Mouse (Mus musculus) midbrain, embryonic 11.5 days (tissue): Measurements from ENCODE around the gene Pgls. TPM values are rescaled to one million over a fixed set of nuclear protein-coding genes. Genes with fewer than 3 reads are reported as not detected.

Experiments
- ATAC-seq: fragments of 200-750 bp; cut with Nextera tagmentation; 2 replicates; pipeline ENCODE4 v1.8.0; 2017; ENCODE audit warnings: moderate TSS enrichment, moderate library complexity; ENCODE audit not compliant: low FRiP score
- DNase-seq: peaks from one replicate; pipeline ENCODE4 v3.0.0; 2015; ENCODE audit warnings: low spot score; ENCODE audit errors: missing footprints
- H3K27ac ChIP-seq: fragments of 300-500 bp; sonication (generic); 2 replicates; pipeline ENCODE4 v1.5.1; 2014; ENCODE audit warnings: low read depth, low read length
- H3K27me3 ChIP-seq: fragments of 300-500 bp; sonication (generic); 2 replicates; pipeline ENCODE4 v1.6.1; 2014; ENCODE audit warnings: mild to moderate bottlenecking, low read length, moderate library complexity, mixed read lengths; ENCODE audit not compliant: control insufficient read depth, insufficient read depth
- H3K36me3 ChIP-seq: fragments of 300-500 bp; sonication (generic); 2 replicates; pipeline ENCODE4 v1.6.1; 2014; ENCODE audit warnings: mild to moderate bottlenecking, low read length, moderate library complexity, mixed read lengths; ENCODE audit not compliant: control insufficient read depth, insufficient read depth
- H3K4me1 ChIP-seq: fragments of 300-500 bp; sonication (generic); 2 replicates; pipeline ENCODE4 v1.6.1; 2014; ENCODE audit warnings: low read length; ENCODE audit not compliant: control insufficient read depth, insufficient read depth
- H3K4me2 ChIP-seq: fragments of 300-500 bp; sonication (generic); 2 replicates; pipeline ENCODE4 v1.6.1; 2014; ENCODE audit warnings: mild to moderate bottlenecking, moderate library complexity
- H3K4me3 ChIP-seq: fragments of 300-500 bp; sonication (generic); 2 replicates; pipeline ENCODE4 v1.5.1; 2014; ENCODE audit warnings: low read depth, low read length
- H3K9ac ChIP-seq: fragments of 300-500 bp; sonication (generic); 2 replicates; pipeline ENCODE4 v1.6.1; 2014; ENCODE audit warnings: low read length
- H3K9me3 ChIP-seq: fragments of 300-500 bp; sonication (generic); 2 replicates; pipeline ENCODE4 v1.6.1; 2016; ENCODE audit warnings: low read length; ENCODE audit not compliant: control insufficient read depth
- WGBS: fragments of 180-500 bp; shearing (Covaris S2); extraction: QIAGEN DNeasy Blood & Tissue Kit; methylation state at CpG from one replicate; pipeline ENCODE4 v1.1.7; 2014; 5-methylcytosine and 5-hydroxymethylcytosine counted together
- microRNA-seq: library from miRNA; unstranded; fragments of <30 nt; microRNA quantifications from one replicate; pipeline ENCODE4, GENCODE M21; 2017
- polyA plus RNA-seq: library from polyadenylated mRNA; unstranded; fragments of >200 nt; fragmentation: Nextera tagmentation; extraction: Ambion mirVana; gene quantifications from 2 replicates; pipeline ENCODE4 v1.2.1, GENCODE M21; 2014

The Pgls gene
- polyA plus RNA-seq, 1 experiment from 2014 or later, result 234 TPM

DNA sequence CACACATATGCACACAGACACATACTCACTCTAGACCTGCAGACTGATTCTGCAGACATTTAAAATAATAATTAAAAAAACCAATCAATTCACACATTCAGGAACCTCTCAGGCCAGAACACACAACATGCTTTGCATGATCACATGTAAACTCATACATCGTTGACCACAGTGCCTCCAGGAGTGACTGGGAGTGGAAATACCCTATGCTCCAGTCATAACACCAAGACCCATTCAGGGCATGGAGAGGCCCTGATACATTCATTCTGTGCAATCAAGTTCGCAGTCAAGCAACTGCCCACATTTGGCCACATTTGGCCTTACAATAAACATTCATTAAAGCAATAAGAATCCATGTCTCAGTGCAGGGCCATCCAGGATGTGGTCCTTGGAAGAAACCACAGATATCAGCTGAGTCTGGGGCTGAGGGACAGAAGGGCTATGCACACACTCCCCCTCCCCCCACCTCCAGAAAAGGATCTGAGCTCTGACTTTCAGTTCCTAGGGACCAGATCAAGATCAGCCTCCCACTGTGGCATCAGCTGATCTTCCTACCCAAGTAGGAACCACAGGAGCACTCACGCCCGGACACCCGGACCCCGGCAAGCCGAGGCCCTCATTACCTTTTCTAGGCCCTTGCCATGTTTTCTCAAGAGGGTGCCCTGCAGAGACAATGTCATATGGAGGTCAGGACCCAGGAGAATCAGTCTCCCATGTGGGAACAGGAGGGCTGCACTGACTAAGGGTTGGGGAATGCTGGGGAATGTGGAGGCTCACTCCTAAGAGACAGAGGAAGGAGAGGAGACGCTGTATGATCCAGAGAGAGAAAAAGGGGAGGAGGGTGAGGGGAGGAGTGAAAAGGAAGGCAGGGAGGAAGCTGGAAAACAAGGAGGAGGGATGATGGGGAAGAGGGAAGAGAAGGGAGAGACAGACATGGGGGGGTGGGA lies 45.4 kb downstream of the Pgls start:
- H3K27ac ChIP-seq, result no peak overlapping the region
- H3K27me3 ChIP-seq, result peaks cover 18% of the 10 kb centered on the region; the same call in 1 of the 2 replicates
- DNase-seq, result no peak
- H3K9ac ChIP-seq, result no peak overlapping the region
- no peak overlapping the region for H3K4me2 ChIP-seq
- peaks cover 6% of the 10 kb centered on the region; the same call in 1 of the 2 replicates for H3K9me3 ChIP-seq
- H3K36me3 ChIP-seq, result no peaks in the 10 kb centered on the region
- no peak overlapping the region for H3K4me3 ChIP-seq
- 60% methylated on average over 8 of the region's 8 CpGs for WGBS
- H3K4me1 ChIP-seq, result no peaks in the 10 kb centered on the region
- no peak for ATAC-seq

GRCm38 (mm10) chr8:71638321-71638720 lies 46.3 kb downstream of the Pgls start:
- Histone ChIP-seq H3K4me1 (no peaks in the 10 kb centered on the region), H3K9ac (no peak overlapping the region), H3K4me2 (no peak overlapping the region), H3K4me3 (no peak overlapping the region), H3K36me3 (no peaks in the 10 kb centered on the region), H3K9me3 (no peaks in the 10 kb centered on the region), H3K27me3 (peaks cover 13% of the 10 kb centered on the region; the same call in 1 of the 2 replicates), H3K27ac (no peak overlapping the region)
- ATAC-seq (no peak), DNase-seq (no peak)
- WGBS, result 72% methylated on average over 6 of the region's 6 CpGs

DNA sequence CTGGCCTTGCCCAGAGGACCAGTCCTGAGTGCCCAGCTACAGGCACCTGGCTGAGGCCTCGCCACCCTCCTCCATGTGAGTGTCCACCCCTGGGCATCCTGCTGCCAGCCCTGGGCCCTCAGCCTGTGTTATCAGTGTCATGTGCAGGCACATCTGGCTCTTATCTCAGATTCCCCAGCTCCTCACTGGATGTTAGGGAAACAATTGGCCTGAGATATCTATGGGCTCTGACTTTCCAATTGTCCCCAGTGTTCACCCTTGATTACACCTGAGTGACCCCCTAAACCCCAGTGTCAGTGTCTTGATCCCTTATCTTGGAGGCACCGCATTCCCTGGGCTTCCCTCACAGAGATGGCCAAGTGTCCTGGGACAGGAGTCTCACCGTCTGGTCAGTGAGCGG lies 47.3 kb downstream of the Pgls start:
- Histone ChIP-seq H3K4me1 (no peaks in the 10 kb centered on the region), H3K4me2 (no peak overlapping the region), H3K27me3 (peaks cover 4% of the 10 kb centered on the region; the same call in 1 of the 2 replicates), H3K9ac (no peak overlapping the region), H3K9me3 (no peaks in the 10 kb centered on the region), H3K27ac (no peak overlapping the region), H3K4me3 (no peak overlapping the region), H3K36me3 (no peaks in the 10 kb centered on the region)
- 87% methylated on average over 4 of the region's 4 CpGs for WGBS
- no peak for ATAC-seq
- no peak for DNase-seq

DNA sequence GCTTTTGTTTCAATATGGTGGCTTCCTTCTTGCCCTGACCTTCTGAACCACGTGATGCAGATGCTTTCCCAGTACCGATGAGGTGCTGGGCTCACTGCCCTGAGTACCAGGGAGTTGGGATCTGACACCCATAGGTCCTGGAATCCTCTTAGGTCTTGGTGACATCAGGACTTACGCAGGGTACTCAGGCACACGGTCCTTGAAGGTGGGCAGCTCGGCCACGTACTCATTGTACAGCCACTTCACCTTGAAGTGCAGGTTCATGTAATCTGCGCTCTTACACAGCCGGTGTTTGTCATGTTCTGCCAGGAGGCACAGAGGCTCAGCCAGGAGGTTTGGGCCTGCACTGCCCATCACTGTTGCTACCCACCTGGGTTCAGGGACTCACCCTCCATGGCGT lies 53.5 kb downstream of the Pgls start:
- H3K27ac ChIP-seq, result no peak overlapping the region
- H3K4me3 ChIP-seq, result no peak overlapping the region
- H3K4me2 ChIP-seq, result no peak overlapping the region
- H3K9ac ChIP-seq, result no peak overlapping the region
- no peaks in the 10 kb centered on the region for H3K36me3 ChIP-seq
- H3K4me1 ChIP-seq, result no peaks in the 10 kb centered on the region
- 84% methylated on average over 9 of the region's 9 CpGs for WGBS
- DNase-seq, result no peak
- ATAC-seq, result no peak
- no peaks in the 10 kb centered on the region for H3K27me3 ChIP-seq
- no peaks in the 10 kb centered on the region for H3K9me3 ChIP-seq

Small RNAs within 50 kb of the gene (microRNA-seq; reads per million reads assigned to microRNA genes)
- gene Mir6769b, result not detected

Other genes starting within 250 kb of the Pgls start
- gene Use1, start 225.3 kb upstream of the Pgls start, polyA plus RNA-seq, result 70.9 and 71.7 TPM in 2 replicates
- gene Ocel1, start 220.9 kb upstream of the Pgls start, polyA plus RNA-seq, result 2.9 and 3.3 TPM in 2 replicates
- 62.6 and 73.0 TPM in 2 replicates for gene Nr2f6, start 210.2 kb upstream of the Pgls start, polyA plus RNA-seq
- 2.4 and 3.3 TPM in 2 replicates for gene Ushbp1, start 196.4 kb upstream of the Pgls start, polyA plus RNA-seq
- 99.0 and 99.2 TPM in 2 replicates for gene Babam1, start 195.3 kb upstream of the Pgls start, polyA plus RNA-seq
- gene Ankle1, start 186.2 kb upstream of the Pgls start, polyA plus RNA-seq, result 14.9 and 16.3 TPM in 2 replicates
- 36.4 and 42.2 TPM in 2 replicates for gene Abhd8, start 128.5 kb upstream of the Pgls start, polyA plus RNA-seq
- 249 and 251 TPM in 2 replicates for gene Mrpl34, start 127.2 kb upstream of the Pgls start, polyA plus RNA-seq
- gene Dda1, start 123.0 kb upstream of the Pgls start, polyA plus RNA-seq, result 128 and 129 TPM in 2 replicates
- gene Ano8, start 106.2 kb upstream of the Pgls start, polyA plus RNA-seq, result 4.0 and 4.7 TPM in 2 replicates
- gene Gtpbp3, start 104.1 kb upstream of the Pgls start, polyA plus RNA-seq, result 4.0 and 4.6 TPM in 2 replicates
- gene Plvap, start 80.4 kb upstream of the Pgls start, polyA plus RNA-seq, result 33.7 and 34.1 TPM in 2 replicates
- gene Ccdc194, start 66.5 kb upstream of the Pgls start, polyA plus RNA-seq, result 0.40 and 0.72 TPM in 2 replicates
- gene Bst2, start 54.7 kb upstream of the Pgls start, polyA plus RNA-seq, result 5.0 and 6.1 TPM in 2 replicates
- 50.7 and 51.0 TPM in 2 replicates for gene Mvb12a, start 49.3 kb upstream of the Pgls start, polyA plus RNA-seq
- 0.12 and 0.14 TPM in 2 replicates for gene Tmem221, start 33.3 kb upstream of the Pgls start, polyA plus RNA-seq
- gene Nxnl1, start 25.6 kb upstream of the Pgls start, polyA plus RNA-seq, result not detected in 2 replicates
- gene Slc27a1, start 23.3 kb upstream of the Pgls start, polyA plus RNA-seq, result 8.6 and 12.4 TPM in 2 replicates
- gene Fam129c, start 5.5 kb downstream of the Pgls start, polyA plus RNA-seq, result 3.2 and 3.6 TPM in 2 replicates
- 39.5 and 42.8 TPM in 2 replicates for gene Colgalt1, start 18.8 kb downstream of the Pgls start, polyA plus RNA-seq
- gene Unc13a, start 79.6 kb downstream of the Pgls start, polyA plus RNA-seq, result 5.4 and 6.5 TPM in 2 replicates
- gene Jak3, start 84.1 kb downstream of the Pgls start, polyA plus RNA-seq, result 1.3 and 1.7 TPM in 2 replicates
- 0.44 and 0.48 TPM in 2 replicates for gene Insl3, start 97.0 kb downstream of the Pgls start, polyA plus RNA-seq
- gene B3gnt3, start 109.6 kb downstream of the Pgls start, polyA plus RNA-seq, result 0.38 and 0.63 TPM in 2 replicates
- gene Fcho1, start 133.5 kb downstream of the Pgls start, polyA plus RNA-seq, result 12.9 and 15.3 TPM in 2 replicates